Mouse (Mus musculus) neural tube, embryonic 14.5 days (tissue): ENCODE results near the gene Brap. TPM values are rescaled to one million over a fixed set of nuclear protein-coding genes. Genes with fewer than 3 reads are reported as not detected.
"Not testable (repeated sequence)": the region's sequence is repeated elsewhere in the genome, so short reads cannot be mapped to it uniquely, and the experiment has no call there.

Experiments used
- ATAC-seq: fragments of 200-750 bp; cut with Nextera tagmentation; 2 replicates; pipeline ENCODE4 v1.8.0; 2017; ENCODE audit warnings: low read depth, mild to moderate bottlenecking, moderate TSS enrichment, moderate library complexity
- H3K27ac ChIP-seq: fragments of 300-500 bp; sonication (generic); 2 replicates; pipeline ENCODE4 v1.5.1; 2014; ENCODE audit warnings: low read depth, mild to moderate bottlenecking, control low read depth, low read length, moderate library complexity, mixed read lengths
- H3K27me3 ChIP-seq: fragments of 300-500 bp; sonication (generic); 2 replicates; pipeline ENCODE4 v1.6.1; 2014; ENCODE audit warnings: low read length; ENCODE audit not compliant: control insufficient read depth, insufficient read depth
- H3K36me3 ChIP-seq: fragments of 300-500 bp; sonication (generic); 2 replicates; pipeline ENCODE4 v1.6.1; 2014; ENCODE audit warnings: low read length, mixed read lengths; ENCODE audit not compliant: control insufficient read depth, insufficient read depth
- H3K4me1 ChIP-seq: fragments of 300-500 bp; sonication (generic); 2 replicates; pipeline ENCODE4 v1.6.1; 2014; ENCODE audit warnings: low read length; ENCODE audit not compliant: control insufficient read depth, insufficient read depth
- H3K4me2 ChIP-seq: fragments of 300-500 bp; sonication (generic); 2 replicates; pipeline ENCODE4 v1.6.1; 2014; ENCODE audit warnings: mild to moderate bottlenecking, low read depth, low read length, control low read depth
- H3K4me3 ChIP-seq: fragments of 300-500 bp; sonication (generic); 2 replicates; pipeline ENCODE4 v1.5.1; 2014; ENCODE audit warnings: low read depth, low read length, control low read depth, mixed read lengths
- H3K9ac ChIP-seq: fragments of 300-500 bp; sonication (generic); replicated peaks from 2 replicates; pipeline ENCODE4 v1.6.1; 2014; ENCODE audit warnings: low read depth, mild to moderate bottlenecking, control low read depth, low read length, mixed read lengths
- H3K9me3 ChIP-seq: fragments of 300-500 bp; sonication (generic); 2 replicates; pipeline ENCODE4 v1.6.1; 2016; ENCODE audit warnings: low read length; ENCODE audit not compliant: control insufficient read depth
- WGBS: fragments of 180-500 bp; shearing (Covaris S2); extraction: QIAGEN DNeasy Blood & Tissue Kit; methylation state at CpG from one replicate; pipeline ENCODE4 v1.1.7; 2014; 5-methylcytosine and 5-hydroxymethylcytosine counted together
- polyA plus RNA-seq: library from polyadenylated mRNA; unstranded; fragments of >200 nt; fragmentation: Nextera tagmentation; extraction: Ambion mirVana; gene quantifications from 2 replicates; pipeline ENCODE4 v1.2.1, GENCODE M21; 2014

The Brap gene
- polyA plus RNA-seq, 1 experiment from 2014 or later: 35.0 TPM

- Histone ChIP-seq H3K4me2 (no peak overlapping the region), H3K9ac (no peak overlapping the region), H3K4me1 (no peaks in the 10 kb centered on the region), H3K27ac (no peak overlapping the region), H3K27me3 (no peaks in the 10 kb centered on the region), H3K4me3 (no peak overlapping the region), H3K36me3 (peaks cover 14% of the 10 kb centered on the region), H3K9me3 (no peaks in the 10 kb centered on the region)
- WGBS: 77% methylated on average over 7 of the region's 7 CpGs
- no peak for ATAC-seq
Measured at GRCm38 (mm10) chr5:121690482-121691211, 30.3 kb downstream of the Brap start.

- not testable (repeated sequence) for H3K27me3 ChIP-seq, H3K36me3 ChIP-seq, H3K4me1 ChIP-seq, H3K4me2 ChIP-seq, H3K9me3 ChIP-seq, H3K27ac ChIP-seq, ATAC-seq, H3K9ac ChIP-seq, H3K4me3 ChIP-seq
- 96% methylated on average over 7 of the region's 7 CpGs for WGBS
Measured at GRCm38 (mm10) chr5:121691436-121691835, 31.1 kb downstream of the Brap start.

- Histone ChIP-seq H3K27me3 (no peaks in the 10 kb centered on the region), H3K4me3 (no peak overlapping the region), H3K9ac (no peak overlapping the region), H3K9me3 (no peaks in the 10 kb centered on the region), H3K4me2 (no peak overlapping the region), H3K27ac (no peak overlapping the region), H3K36me3 (no peaks in the 10 kb centered on the region), H3K4me1 (no peaks in the 10 kb centered on the region)
- ATAC-seq: no peak
- 95% methylated on average over 4 of the region's 4 CpGs for WGBS
Measured at GRCm38 (mm10) chr5:121692897-121693296, 32.5 kb downstream of the Brap start.

- Histone ChIP-seq H3K4me3 (no peak overlapping the region), H3K4me2 (no peak overlapping the region), H3K27me3 (no peaks in the 10 kb centered on the region), H3K9me3 (no peaks in the 10 kb centered on the region), H3K27ac (no peak overlapping the region), H3K9ac (no peak overlapping the region), H3K36me3 (no peaks in the 10 kb centered on the region), H3K4me1 (no peaks in the 10 kb centered on the region)
- ATAC-seq: no peak
- WGBS: 53% methylated on average over 6 of the region's 6 CpGs
Measured at GRCm38 (mm10) chr5:121696761-121697160, 36.4 kb downstream of the Brap start.

- Histone ChIP-seq H3K27ac (no peak overlapping the region), H3K4me2 (no peak overlapping the region), H3K4me3 (no peak overlapping the region), H3K9me3 (no peaks in the 10 kb centered on the region), H3K27me3 (no peaks in the 10 kb centered on the region), H3K4me1 (no peaks in the 10 kb centered on the region), H3K36me3 (no peaks in the 10 kb centered on the region), H3K9ac (no peak overlapping the region)
- WGBS: 63% methylated on average over 5 of the region's 5 CpGs
- ATAC-seq: no peak
Measured at GRCm38 (mm10) chr5:121699891-121700290, 39.5 kb downstream of the Brap start.

- WGBS: 31% methylated on average over 11 of the region's 11 CpGs
- ATAC-seq: no peak
- H3K27ac ChIP-seq: no peak overlapping the region
- no peak overlapping the region for H3K4me2 ChIP-seq
- H3K4me3 ChIP-seq: no peak overlapping the region
- H3K36me3 ChIP-seq: no peaks in the 10 kb centered on the region
- no peaks in the 10 kb centered on the region for H3K27me3 ChIP-seq
- no peak overlapping the region for H3K9ac ChIP-seq
- no peaks in the 10 kb centered on the region for H3K9me3 ChIP-seq
- H3K4me1 ChIP-seq: no peaks in the 10 kb centered on the region
Measured at GRCm38 (mm10) chr5:121700496-121700895, 40.1 kb downstream of the Brap start.

GRCm38 (mm10) chr5:121701111-121701769 is 40.9 kb downstream of the Brap start:
- no peak overlapping the region for H3K27ac ChIP-seq
- no peaks in the 10 kb centered on the region for H3K4me1 ChIP-seq
- no peak overlapping the region for H3K9ac ChIP-seq
- H3K4me3 ChIP-seq: no peak overlapping the region
- no peaks in the 10 kb centered on the region for H3K9me3 ChIP-seq
- no peak overlapping the region for H3K4me2 ChIP-seq
- H3K36me3 ChIP-seq: no peaks in the 10 kb centered on the region
- WGBS: 68% methylated on average over 8 of the region's 8 CpGs
- no peaks in the 10 kb centered on the region for H3K27me3 ChIP-seq
- ATAC-seq: no peak

- no peak for ATAC-seq
- Histone ChIP-seq H3K4me1 (no peaks in the 10 kb centered on the region), H3K4me3 (no peak overlapping the region), H3K36me3 (no peaks in the 10 kb centered on the region), H3K27me3 (no peaks in the 10 kb centered on the region), H3K9ac (no peak overlapping the region), H3K4me2 (no peak overlapping the region), H3K27ac (no peak overlapping the region), H3K9me3 (no peaks in the 10 kb centered on the region)
- WGBS: 85% methylated on average over 1 of the region's 1 CpGs
Measured at GRCm38 (mm10) chr5:121703341-121703740, 43.0 kb downstream of the Brap start.

- no peak overlapping the region for H3K27ac ChIP-seq
- no peak for ATAC-seq
- H3K4me3 ChIP-seq: no peak overlapping the region
- 9% methylated on average over 20 of the region's 20 CpGs for WGBS
- H3K4me2 ChIP-seq: peak overlapping the region; percentile 33
- H3K27me3 ChIP-seq: no peaks in the 10 kb centered on the region
- no peaks in the 10 kb centered on the region for H3K36me3 ChIP-seq
- no peaks in the 10 kb centered on the region for H3K9me3 ChIP-seq
- H3K4me1 ChIP-seq: no peaks in the 10 kb centered on the region
- H3K9ac ChIP-seq: no peak overlapping the region
Measured at GRCm38 (mm10) chr5:121704512-121705248, 44.3 kb downstream of the Brap start.
